Mouse (Mus musculus) right cerebral cortex, postnatal 14 days (tissue): ENCODE results near the gene Lzts2.
"Not testable (repeated sequence)": the region's sequence is repeated elsewhere in the genome, so short reads cannot be mapped to it uniquely, and the experiment has no call there.

ENCODE experiments used
- DNase-seq: peaks from one replicate; pipeline ENCODE4 v3.0.0; 2022

Gene Lzts2

DNA sequence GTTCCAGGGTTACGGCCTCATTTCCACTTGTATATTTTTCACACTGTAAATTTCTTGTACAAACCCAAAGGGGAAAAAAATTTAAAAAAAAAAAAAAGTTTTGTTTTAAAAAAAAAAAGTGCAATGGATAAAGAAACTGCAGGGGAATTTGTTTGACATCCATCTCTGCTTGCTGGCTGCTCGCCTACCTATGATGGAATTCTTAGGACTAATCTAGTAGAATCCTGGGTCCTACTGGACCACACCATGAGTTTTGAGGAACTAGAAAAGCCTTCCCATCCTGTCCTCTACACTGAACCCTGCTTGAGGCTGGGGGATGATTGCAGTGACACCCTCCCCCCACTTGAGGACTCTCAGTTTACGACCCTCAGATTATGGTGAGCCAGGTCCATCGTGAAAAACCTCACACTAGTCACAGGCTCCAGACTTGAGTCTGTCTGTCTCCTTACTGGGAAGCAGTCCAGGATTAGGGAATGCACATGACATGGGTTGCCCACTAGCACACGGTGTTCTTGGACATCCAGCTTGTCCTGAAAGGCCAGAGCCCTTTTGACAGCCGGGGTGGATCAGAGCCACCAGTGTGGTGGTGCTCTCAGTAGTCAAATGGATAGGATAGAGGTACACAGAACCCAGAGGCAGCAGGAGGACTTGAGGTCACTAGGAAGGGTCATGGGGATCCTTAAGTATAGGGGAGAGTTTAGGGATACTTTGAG is 12.9 kb downstream of the Lzts2 start:
- DNase-seq: no peak

DNA sequence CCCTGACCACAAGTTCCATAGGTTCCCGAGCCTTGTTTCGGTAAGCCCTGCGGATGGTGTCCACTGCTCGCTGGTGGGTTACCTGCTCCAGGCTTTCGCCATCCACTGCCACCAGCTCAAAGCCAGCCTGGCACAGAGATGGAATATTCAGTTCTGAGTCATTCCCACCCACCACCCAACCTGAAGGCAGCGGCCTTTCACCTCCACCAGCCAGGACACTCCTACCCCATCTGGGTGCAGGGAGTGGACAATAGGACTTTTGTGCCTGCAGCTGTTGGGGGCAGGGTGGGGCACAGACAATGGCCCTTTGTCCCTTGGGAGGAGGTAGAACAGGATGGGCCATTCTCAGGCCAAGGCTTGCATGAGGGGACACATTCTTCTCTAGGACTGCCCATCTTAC is 13.6 kb downstream of the Lzts2 start:
- no peak for DNase-seq

- DNase-seq: no peak
Measured at GRCm38 (mm10) chr19:45028746-45029145, 14.5 kb downstream of the Lzts2 start.

GRCm38 (mm10) chr19:45029571-45029970 is 15.4 kb downstream of the Lzts2 start:
- no peak for DNase-seq

- peak; percentile 73 for DNase-seq
Measured at GRCm38 (mm10) chr19:45030111-45030510, 15.9 kb downstream of the Lzts2 start.

DNA sequence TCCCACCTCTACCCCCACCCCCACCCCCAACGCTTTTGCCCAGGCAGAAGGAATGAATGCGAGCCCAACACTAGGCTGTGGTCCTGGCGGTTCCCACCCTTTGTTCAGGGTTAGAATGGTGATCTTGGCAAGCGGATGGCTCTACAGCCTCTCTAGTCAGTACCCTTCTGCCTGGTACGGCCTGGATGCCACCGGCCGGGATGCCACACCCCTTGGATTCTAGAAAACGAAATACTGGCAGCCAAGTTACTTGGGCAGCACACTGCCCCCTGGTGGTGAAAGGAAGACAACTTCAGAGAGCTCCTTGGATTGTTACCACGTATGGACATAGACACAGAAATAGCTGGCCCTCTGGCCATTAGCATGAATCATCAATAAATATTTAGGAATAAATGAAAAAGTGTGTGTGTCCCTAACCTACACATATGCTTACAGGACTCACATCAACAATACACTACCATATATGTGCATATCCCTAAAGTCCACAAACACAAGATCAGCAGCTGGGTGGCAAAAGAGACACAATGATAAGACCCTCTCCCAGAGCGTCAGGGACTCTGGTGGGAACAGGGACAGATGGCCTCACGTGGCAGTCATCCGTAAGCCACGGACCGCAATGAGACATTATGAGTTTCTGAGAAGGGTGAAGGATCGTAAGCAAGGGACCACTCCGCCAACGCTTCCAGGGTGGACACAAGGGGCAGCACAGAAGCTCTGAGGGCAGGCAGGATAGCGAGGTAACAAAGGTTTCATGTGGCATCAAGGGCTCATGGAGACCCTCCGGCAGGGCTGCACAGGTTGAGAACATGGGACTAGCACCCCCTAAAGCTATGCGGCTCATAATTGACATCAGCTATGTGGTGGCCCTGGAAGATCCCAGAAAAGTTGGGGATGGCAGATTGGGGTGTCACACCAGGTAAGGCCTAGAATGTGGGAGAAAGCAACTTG is 16.8 kb downstream of the Lzts2 start:
- peak; percentile 82 for DNase-seq

DNA sequence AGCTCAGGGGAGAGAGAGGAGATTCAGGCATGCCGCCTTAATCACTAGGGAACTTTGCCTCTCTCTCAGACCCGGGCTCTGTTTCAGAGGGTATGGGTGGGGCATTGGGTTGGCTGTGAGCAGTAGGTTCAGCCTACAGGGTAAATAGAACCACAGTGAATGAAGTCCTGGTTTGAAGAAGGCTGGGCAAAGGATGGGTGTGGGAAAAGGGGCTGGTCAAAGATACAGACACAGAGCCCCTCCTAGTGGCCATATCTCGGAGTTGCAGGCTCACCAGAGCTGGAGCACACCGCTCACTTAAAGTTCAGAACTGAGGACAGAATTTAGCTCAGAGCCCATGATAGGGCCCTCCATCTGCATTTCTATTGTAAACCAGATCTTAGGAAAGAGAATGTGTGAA is 17.6 kb downstream of the Lzts2 start:
- DNase-seq: peak; percentile 80

- DNase-seq: no peak
Measured at GRCm38 (mm10) chr19:45032570-45033332, 18.5 kb downstream of the Lzts2 start.

- DNase-seq: no peak
Measured at GRCm38 (mm10) chr19:45036867-45037266, 22.7 kb downstream of the Lzts2 start.

DNA sequence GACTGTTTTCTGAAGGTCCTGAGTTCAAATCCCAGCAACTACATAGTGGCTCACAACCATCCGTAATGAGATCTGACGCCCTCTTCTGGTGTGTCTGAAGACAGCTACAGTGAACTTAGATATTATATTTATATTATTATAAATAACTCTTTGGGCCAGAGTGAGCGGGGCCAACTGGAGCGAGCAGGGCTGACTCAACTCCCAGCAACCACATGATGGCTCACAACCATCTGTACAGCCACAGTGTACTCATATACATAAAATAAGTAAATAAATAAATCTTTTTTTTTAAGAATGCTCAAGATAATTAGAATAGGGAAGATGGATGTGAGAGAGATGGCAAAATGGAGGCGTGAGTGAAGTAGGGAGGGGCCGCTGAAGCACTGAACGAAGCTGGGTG is 24.0 kb downstream of the Lzts2 start:
- DNase-seq: not testable (repeated sequence)

- DNase-seq: no peak
Measured at GRCm38 (mm10) chr19:45040214-45040613, 26.0 kb downstream of the Lzts2 start.

DNA sequence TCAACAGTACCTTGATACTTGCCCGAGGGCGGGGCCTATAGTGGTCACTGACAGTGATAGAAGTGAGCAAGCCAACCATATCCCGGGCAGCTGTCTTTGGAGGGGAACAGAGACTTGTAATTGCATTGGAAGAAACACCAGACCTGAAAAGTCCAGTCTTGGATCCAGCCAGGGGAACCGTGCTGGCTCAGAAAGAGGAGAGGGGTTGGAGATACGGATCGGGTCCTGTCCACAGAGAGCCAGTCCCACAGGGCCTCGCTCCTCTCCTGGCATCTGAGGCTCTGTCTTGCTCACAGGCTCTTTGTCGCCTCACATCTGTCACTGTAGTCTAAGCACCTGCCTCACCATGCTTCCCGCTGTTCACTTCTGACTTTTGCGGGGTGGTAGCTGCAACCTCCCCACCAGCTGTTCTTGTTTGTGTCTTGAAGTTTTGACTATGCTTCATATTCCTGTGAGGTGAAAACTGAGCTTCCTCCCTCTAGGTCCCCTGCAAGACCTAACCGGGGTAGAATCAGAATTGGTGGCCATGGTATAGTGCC is 30.2 kb downstream of the Lzts2 start:
- DNase-seq: no peak

- DNase-seq: no peak
Measured at GRCm38 (mm10) chr19:45045236-45045635, 31.0 kb downstream of the Lzts2 start.

- DNase-seq: no peak
Measured at GRCm38 (mm10) chr19:45045651-45046050, 31.4 kb downstream of the Lzts2 start, which contains the start of gene Pdzd7. Pdzd7 (minus strand) TSS chr19:45045717.

- peak; percentile 88 for DNase-seq
Measured at GRCm38 (mm10) chr19:45046523-45047321, 32.5 kb downstream of the Lzts2 start.

DNA sequence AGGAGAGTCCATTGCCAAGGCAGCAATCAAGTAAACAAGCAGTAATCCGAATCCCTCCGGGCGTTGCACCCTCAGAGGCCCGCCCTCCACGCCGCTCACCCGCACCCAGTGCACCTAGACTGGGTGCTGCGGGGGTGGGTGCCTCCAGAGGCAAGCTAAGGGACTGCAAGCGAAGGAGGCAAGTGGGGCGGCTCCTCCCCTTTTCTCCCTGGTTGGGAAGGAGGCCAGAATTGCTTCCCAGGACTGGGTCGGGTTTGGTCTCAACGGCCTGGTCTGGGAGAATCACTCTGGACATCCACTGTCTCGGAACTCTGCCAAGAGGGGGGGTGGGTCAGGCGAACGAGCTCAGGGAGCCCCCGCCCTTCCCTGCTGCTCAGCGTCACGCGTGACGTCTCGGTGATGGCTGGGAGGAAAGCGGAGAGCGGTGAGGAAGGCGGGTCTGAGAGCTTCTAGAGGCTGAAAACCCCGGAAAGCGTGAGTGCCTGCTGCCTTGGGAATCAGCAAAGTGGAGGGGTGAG is 33.3 kb downstream of the Lzts2 start, which contains the start of gene Sfxn3:
Gene Sfxn3, plus strand, starts transcription at position 87 of the 518 bp plus-strand sequence.
- DNase-seq: peak; percentile 94

DNA sequence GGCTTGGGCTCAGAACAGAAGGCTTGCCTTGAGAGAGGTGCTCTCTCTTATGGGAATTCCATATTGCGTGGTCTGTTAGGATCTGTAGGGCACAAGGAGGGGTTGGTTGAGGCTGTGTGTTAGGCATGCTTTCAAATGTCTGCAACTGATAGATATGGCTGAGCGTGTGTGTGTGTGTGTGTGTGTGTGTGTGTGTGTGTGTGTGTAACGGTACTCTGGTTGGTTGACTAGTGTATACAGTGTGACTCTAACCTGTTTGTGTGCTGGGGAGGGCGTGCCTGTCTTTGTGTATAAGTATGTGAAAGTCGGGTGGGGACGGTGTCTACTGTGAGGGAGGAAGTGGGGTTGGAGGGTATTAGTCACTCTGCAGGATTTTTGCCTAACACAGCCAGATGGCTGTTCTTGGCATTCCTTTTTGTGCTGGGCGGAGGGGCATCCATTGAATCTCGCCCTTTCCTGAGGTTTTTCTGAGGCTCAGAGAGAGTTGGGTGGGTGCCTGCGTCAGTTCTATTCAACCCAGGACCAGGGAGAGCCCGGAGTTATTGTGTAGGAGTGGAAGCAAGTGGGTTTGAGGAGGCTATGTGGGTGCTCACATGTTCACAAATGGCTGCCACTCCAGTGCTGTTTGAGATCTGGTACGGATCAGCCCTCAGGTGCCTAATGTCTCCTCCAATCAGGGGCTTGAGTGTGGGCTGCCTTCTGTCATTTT is 33.9 kb downstream of the Lzts2 start:
- peak; percentile 61 for DNase-seq

DNA sequence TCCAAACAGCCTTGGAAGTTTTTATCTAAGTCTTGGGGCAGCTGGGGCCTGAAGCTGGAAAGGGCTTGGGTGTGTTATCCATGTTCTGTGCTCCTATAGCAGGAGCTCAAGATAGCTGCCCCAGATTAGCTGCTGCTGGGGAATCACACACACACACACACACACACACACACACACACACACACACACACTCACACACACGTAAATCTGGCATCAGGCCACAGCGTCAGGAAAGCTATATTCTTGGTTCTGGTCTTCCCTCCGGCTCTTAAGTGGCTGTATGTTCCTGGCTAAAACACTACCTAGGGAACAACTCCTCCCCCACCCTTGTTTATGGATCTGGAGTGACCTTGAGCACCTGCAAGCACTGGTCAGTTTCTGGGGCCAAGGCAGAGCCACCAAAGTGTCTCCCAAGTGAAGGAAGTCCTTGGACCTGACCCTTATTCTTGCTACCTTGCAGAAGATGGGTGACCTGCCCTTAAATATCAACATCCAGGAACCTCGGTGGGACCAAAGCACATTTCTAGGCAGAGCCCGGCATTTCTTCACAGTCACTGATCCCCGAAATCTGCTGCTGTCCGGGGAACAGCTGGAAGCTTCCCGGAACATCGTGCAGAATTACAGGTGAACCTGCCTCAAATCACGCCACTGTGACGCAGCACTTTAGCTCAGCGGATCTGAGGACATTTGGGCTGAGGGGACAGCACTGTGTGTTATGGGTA is 34.6 kb downstream of the Lzts2 start:
- DNase-seq: no peak

GRCm38 (mm10) chr19:45049523-45049922 is 35.3 kb downstream of the Lzts2 start:
- DNase-seq: no peak

GRCm38 (mm10) chr19:45053451-45053850 is 39.2 kb downstream of the Lzts2 start:
- DNase-seq: no peak
